Mouse (Mus musculus): ENCODE results near the gene Kcnj15. TPM values are rescaled to one million over a fixed set of nuclear protein-coding genes. Genes with fewer than 3 reads are reported as not detected.

Gene Kcnj15
- 0.16 and 0.20 TPM in 2 replicates for polyA plus RNA-seq (2015; fragmentation: Nextera tagmentation; extraction: Ambion mirVana)

DNA sequence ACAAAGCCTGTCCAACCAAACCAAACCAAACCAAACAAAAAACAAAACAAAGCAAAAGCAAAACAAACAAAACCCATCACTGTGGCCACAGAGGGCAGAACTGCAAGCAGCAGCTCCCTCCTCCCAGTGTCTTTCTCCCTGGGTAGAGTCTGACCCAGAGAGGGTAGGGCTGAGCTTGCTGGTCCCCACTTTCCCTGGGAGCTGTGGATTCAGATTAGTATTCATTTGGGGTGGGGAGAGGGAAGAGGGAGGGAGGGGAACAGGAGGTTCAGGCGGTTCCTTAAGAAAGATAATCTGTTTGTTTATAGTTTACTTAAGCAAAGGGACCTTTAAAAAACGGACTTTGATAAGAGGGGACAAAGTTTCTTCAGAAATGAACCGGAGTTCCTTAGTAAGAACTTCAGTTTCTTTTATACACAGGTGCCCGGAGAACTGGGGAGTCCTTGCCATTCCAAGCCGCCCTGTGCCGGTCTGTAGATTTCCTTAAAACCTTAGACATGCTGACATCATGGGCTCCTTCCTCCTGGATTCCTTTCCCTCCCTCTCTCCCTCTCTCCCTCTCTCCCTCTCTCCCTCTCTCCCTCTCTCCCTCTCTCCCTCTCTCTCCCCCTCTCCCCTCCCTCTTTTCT is at the start of gene Kcnj15:
Gene Kcnj15 (plus strand): TSS at position 293 of the 629 bp plus-strand sequence.

